Mouse (Mus musculus): ENCODE measurements around the gene Acox3. TPM values are rescaled to one million over a fixed set of nuclear protein-coding genes. Genes with fewer than 3 reads are reported as not detected.
A peak's percentile ranks its signal among the peaks of the same experiment; 100 is the strongest.

Gene Acox3
- total and polyA plus RNA-seq, 2 experiments from 2014 or later, result 15.6 to 29.5 TPM

- Histone ChIP-seq H3K4me3 (ENCODE audit: low read depth, low read length) (no peak overlapping the region), H3K36me3 (ENCODE audit: insufficient read depth, low read length) (peaks cover 59% of the 10 kb centered on the region), H3K27me3 (ENCODE audit: insufficient read depth, low read length) (no peaks in the 10 kb centered on the region), H3K4me1 (ENCODE audit: insufficient read depth, low read length) (no peaks in the 10 kb centered on the region), H3K27ac (ENCODE audit: low read depth, low read length) (no peak overlapping the region), H3K4me2 (ENCODE audit: low read depth, low read length, poor library complexity, severe bottlenecking) (no peak overlapping the region), H3K9ac (replicated peaks; ENCODE audit: low read length, poor library complexity, severe bottlenecking) (no peak overlapping the region), H3K9me3 (ENCODE audit: low read length) (peaks cover 2% of the 10 kb centered on the region; the same call in 1 of the 2 replicates)
- TF ChIP-seq CTCF (IDR thresholded peaks at IDR 0.05), result no peak
- no peak for ATAC-seq (ENCODE audit: low FRiP score)
- no peak for DNase-seq (ENCODE audit: low spot score)
- WGBS, result 84% methylated on average over 4 of the region's 4 CpGs
Measured at GRCm38 (mm10) chr5:35592824-35593223, 10.0 kb downstream of the Acox3 start.

- DNase-seq (ENCODE audit: low spot score) (no peak), ATAC-seq (ENCODE audit: low FRiP score) (no peak)
- peaks cover 2% of the 10 kb centered on the region; the same call in 1 of the 2 replicates for H3K9me3 ChIP-seq (ENCODE audit: low read length)
- H3K4me2 ChIP-seq (ENCODE audit: low read depth, low read length, poor library complexity, severe bottlenecking), result no peak overlapping the region
- peaks cover 59% of the 10 kb centered on the region for H3K36me3 ChIP-seq (ENCODE audit: insufficient read depth, low read length)
- 84% methylated on average over 6 of the region's 6 CpGs for WGBS
- no peak overlapping the region for H3K4me3 ChIP-seq (ENCODE audit: low read depth, low read length)
- no peak overlapping the region for H3K9ac ChIP-seq (replicated peaks; ENCODE audit: low read length, poor library complexity, severe bottlenecking)
- H3K27me3 ChIP-seq (ENCODE audit: insufficient read depth, low read length), result no peaks in the 10 kb centered on the region
- no peak for TF ChIP-seq CTCF (IDR thresholded peaks at IDR 0.05)
- no peak overlapping the region for H3K27ac ChIP-seq (ENCODE audit: low read depth, low read length)
- H3K4me1 ChIP-seq (ENCODE audit: insufficient read depth, low read length), result no peaks in the 10 kb centered on the region
Measured at GRCm38 (mm10) chr5:35593272-35593671, 10.4 kb downstream of the Acox3 start.

- H3K36me3 ChIP-seq (ENCODE audit: insufficient read depth, low read length), result peaks cover 52% of the 10 kb centered on the region
Measured at GRCm38 (mm10) chr5:35594768-35595167, 11.9 kb downstream of the Acox3 start.

GRCm38 (mm10) chr5:35595706-35596105 lies 12.9 kb downstream of the Acox3 start:
- Histone ChIP-seq H3K4me3 (ENCODE audit: low read depth, low read length) (no peak overlapping the region), H3K9me3 (ENCODE audit: low read length) (peaks cover 2% of the 10 kb centered on the region; the same call in 1 of the 2 replicates), H3K27me3 (ENCODE audit: insufficient read depth, low read length) (no peaks in the 10 kb centered on the region), H3K9ac (replicated peaks; ENCODE audit: low read length, poor library complexity, severe bottlenecking) (no peak overlapping the region), H3K4me2 (ENCODE audit: low read depth, low read length, poor library complexity, severe bottlenecking) (no peak overlapping the region), H3K27ac (ENCODE audit: low read depth, low read length) (no peak overlapping the region), H3K36me3 (ENCODE audit: insufficient read depth, low read length) (peaks cover 54% of the 10 kb centered on the region), H3K4me1 (ENCODE audit: insufficient read depth, low read length) (no peaks in the 10 kb centered on the region)
- WGBS, result 22% methylated on average over 4 of the region's 4 CpGs
- TF ChIP-seq CTCF (IDR thresholded peaks at IDR 0.05), result peak; percentile 100
- ATAC-seq (ENCODE audit: low FRiP score) (peak; percentile 68), DNase-seq (ENCODE audit: low spot score) (peak; percentile 89)

More at GRCm38 (mm10) chr5:35594768-35595167, 11.9 kb downstream of the Acox3 start:
- TF ChIP-seq CTCF (IDR thresholded peaks at IDR 0.05), result no peak
- Histone ChIP-seq H3K9me3 (ENCODE audit: low read length) (peaks cover 2% of the 10 kb centered on the region; the same call in 1 of the 2 replicates), H3K4me1 (ENCODE audit: insufficient read depth, low read length) (no peaks in the 10 kb centered on the region), H3K27ac (ENCODE audit: low read depth, low read length) (no peak overlapping the region), H3K4me3 (ENCODE audit: low read depth, low read length) (no peak overlapping the region), H3K27me3 (ENCODE audit: insufficient read depth, low read length) (no peaks in the 10 kb centered on the region), H3K9ac (replicated peaks; ENCODE audit: low read length, poor library complexity, severe bottlenecking) (no peak overlapping the region), H3K4me2 (ENCODE audit: low read depth, low read length, poor library complexity, severe bottlenecking) (no peak overlapping the region)
- DNase-seq (ENCODE audit: low spot score), result no peak
- 98% methylated on average over 4 of the region's 4 CpGs for WGBS
- ATAC-seq (ENCODE audit: low FRiP score), result no peak

GRCm38 (mm10) chr5:35596169-35597160 lies 13.6 kb downstream of the Acox3 start:
- Histone ChIP-seq H3K4me1 (ENCODE audit: insufficient read depth, low read length) (no peaks in the 10 kb centered on the region), H3K4me3 (ENCODE audit: low read depth, low read length) (no peak overlapping the region), H3K36me3 (ENCODE audit: insufficient read depth, low read length) (peaks cover 51% of the 10 kb centered on the region), H3K27ac (ENCODE audit: low read depth, low read length) (no peak overlapping the region), H3K27me3 (ENCODE audit: insufficient read depth, low read length) (no peaks in the 10 kb centered on the region), H3K4me2 (ENCODE audit: low read depth, low read length, poor library complexity, severe bottlenecking) (no peak overlapping the region), H3K9me3 (ENCODE audit: low read length) (no peaks in the 10 kb centered on the region), H3K9ac (replicated peaks; ENCODE audit: low read length, poor library complexity, severe bottlenecking) (no peak overlapping the region)
- ATAC-seq (ENCODE audit: low FRiP score) (no peak), DNase-seq (ENCODE audit: low spot score) (no peak)
- 85% methylated on average over 18 of the region's 18 CpGs for WGBS
- no peak for TF ChIP-seq CTCF (IDR thresholded peaks at IDR 0.05)

- no peaks in the 10 kb centered on the region for H3K4me1 ChIP-seq (ENCODE audit: insufficient read depth, low read length)
- H3K27ac ChIP-seq (ENCODE audit: low read depth, low read length), result no peak overlapping the region
- H3K36me3 ChIP-seq (ENCODE audit: insufficient read depth, low read length), result peaks cover 48% of the 10 kb centered on the region
- H3K27me3 ChIP-seq (ENCODE audit: insufficient read depth, low read length), result no peaks in the 10 kb centered on the region
- H3K9ac ChIP-seq (replicated peaks; ENCODE audit: low read length, poor library complexity, severe bottlenecking), result no peak overlapping the region
- ATAC-seq (ENCODE audit: low FRiP score), result no peak
- no peak overlapping the region for H3K4me3 ChIP-seq (ENCODE audit: low read depth, low read length)
- no peak for TF ChIP-seq CTCF (IDR thresholded peaks at IDR 0.05)
- no peak overlapping the region for H3K4me2 ChIP-seq (ENCODE audit: low read depth, low read length, poor library complexity, severe bottlenecking)
- 82% methylated on average over 11 of the region's 11 CpGs for WGBS
- no peak for DNase-seq (ENCODE audit: low spot score)
- no peaks in the 10 kb centered on the region for H3K9me3 ChIP-seq (ENCODE audit: low read length)
Measured at GRCm38 (mm10) chr5:35600233-35600632, 17.4 kb downstream of the Acox3 start.
